Mouse (Mus musculus): ENCODE data around the gene Mars. TPM values are rescaled to one million over a fixed set of nuclear protein-coding genes. Genes with fewer than 3 reads are reported as not detected.
"Not testable (repeated sequence)": the region's sequence is repeated elsewhere in the genome, so short reads cannot be mapped to it uniquely, and the experiment has no call there.

The Mars gene
- polyA plus RNA-seq, 1 experiment from 2014 or later: 115 TPM

- Histone ChIP-seq H3K9ac (replicated peaks) (no peak overlapping the region), H3K9me3 (replicated peaks) (no peaks in the 10 kb centered on the region), H3K27ac (replicated peaks) (no peak overlapping the region), H3K4me1 (peaks cover 15% of the 10 kb centered on the region), H3K4me2 (no peak overlapping the region), H3K36me3 (no peaks in the 10 kb centered on the region), H3K4me3 (replicated peaks) (no peak overlapping the region), H3K27me3 (replicated peaks) (peaks cover 47% of the 10 kb centered on the region)
- no peak for ATAC-seq (ENCODE audit: low FRiP score)
- WGBS: 66% methylated on average over 13 of the region's 13 CpGs
These were observed 10.6 kb upstream of the Mars start for GRCm38 (mm10) chr10:127322178-127322577.

DNA sequence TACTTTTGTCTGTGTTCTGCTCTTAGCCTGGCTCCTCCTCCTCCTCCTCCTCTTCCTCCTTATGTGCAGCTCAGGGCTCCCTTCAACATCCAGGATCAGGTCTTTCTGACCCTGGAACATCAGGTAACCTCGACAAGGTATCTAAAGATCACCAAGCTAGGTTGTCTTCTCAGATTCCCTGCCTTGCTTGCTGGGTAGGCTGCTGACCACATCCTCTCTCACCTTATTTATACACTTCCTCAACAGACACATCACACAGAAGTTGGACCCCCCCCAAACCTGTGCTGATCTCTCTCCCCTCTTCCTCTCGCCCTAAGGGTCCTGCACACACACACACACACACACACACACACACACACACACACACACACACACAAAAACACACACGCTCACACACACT lies 10.0 kb upstream of the Mars start, which contains the start of gene Arhgap9:
Arhgap9 (plus strand) TSS at position 344 of the 400 bp plus-strand sequence.
- peaks cover 42% of the 10 kb centered on the region for H3K27me3 ChIP-seq (replicated peaks)
- ATAC-seq (ENCODE audit: low FRiP score): no peak

DNA sequence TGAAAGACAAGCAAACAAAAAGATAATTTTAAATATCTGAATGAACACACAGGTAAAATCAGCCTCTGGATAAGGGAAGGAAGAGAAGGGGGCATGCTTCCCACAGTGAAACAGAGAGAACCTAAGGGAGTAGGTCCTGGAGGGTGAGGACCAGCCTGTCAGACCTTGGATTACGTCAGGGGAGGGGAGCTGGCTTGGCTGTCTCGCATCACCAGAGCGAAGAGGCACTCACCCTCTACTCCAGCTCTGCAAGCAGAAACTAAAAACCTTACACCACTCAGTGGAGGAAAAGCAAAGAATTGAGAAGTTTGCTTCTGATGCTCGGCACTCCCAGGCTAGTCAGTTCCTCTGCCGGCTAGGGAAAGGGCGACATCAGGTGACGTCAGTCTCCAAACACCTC lies 8.4 kb upstream of the Mars start:
- H3K27ac ChIP-seq (replicated peaks): no peak overlapping the region
- H3K36me3 ChIP-seq: no peaks in the 10 kb centered on the region
- H3K4me3 ChIP-seq (replicated peaks): no peak overlapping the region
- no peak overlapping the region for H3K9ac ChIP-seq (replicated peaks)
- WGBS: 80% methylated on average over 7 of the region's 7 CpGs
- no peak overlapping the region for H3K4me2 ChIP-seq
- no peaks in the 10 kb centered on the region; the same call in 1 of the 2 replicates for H3K4me1 ChIP-seq
- ATAC-seq (ENCODE audit: low FRiP score): no peak
- no peaks in the 10 kb centered on the region for H3K9me3 ChIP-seq (replicated peaks)
- H3K27me3 ChIP-seq (replicated peaks): peaks cover 26% of the 10 kb centered on the region

More for the DNA sequence above, 10.0 kb upstream of the Mars start, which contains the start of gene Arhgap9:
- no peak within 1 kb of the TSS for H3K9ac ChIP-seq (replicated peaks)
- no peaks in the 10 kb centered on the region for H3K9me3 ChIP-seq (replicated peaks)
- no peak within 1 kb of the TSS for H3K27ac ChIP-seq (replicated peaks)
- H3K36me3 ChIP-seq: no peaks in the 10 kb centered on the region
- H3K4me2 ChIP-seq: no peak within 1 kb of the TSS
- 84% methylated on average over 3 of the region's 3 CpGs for WGBS
- H3K4me3 ChIP-seq (replicated peaks): no peak within 1 kb of the TSS
- peaks cover 11% of the 10 kb centered on the region for H3K4me1 ChIP-seq

DNA sequence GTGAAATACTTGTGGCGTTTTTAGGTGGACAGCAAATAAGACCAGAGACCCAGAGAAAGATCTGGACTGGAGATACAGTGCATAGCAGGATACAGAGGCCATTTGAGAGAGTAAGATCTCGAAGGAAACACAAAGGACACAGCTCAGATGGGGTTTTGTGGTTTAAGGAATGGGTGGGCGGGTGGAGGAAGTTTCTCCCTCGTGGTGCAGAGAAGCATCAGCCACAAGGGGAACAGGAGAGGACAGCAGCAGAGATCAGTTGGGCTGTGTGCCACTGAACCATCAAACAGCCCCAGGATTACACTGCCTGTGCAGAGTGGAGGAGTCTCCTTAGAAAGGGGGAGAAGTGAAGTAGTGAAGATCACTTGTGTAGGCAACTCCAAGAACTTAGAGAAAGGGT lies 6.4 kb upstream of the Mars start:
- H3K9me3 ChIP-seq (replicated peaks): no peaks in the 10 kb centered on the region
- H3K36me3 ChIP-seq: no peaks in the 10 kb centered on the region
- WGBS: 44% methylated on average over 4 of the region's 4 CpGs
- H3K27me3 ChIP-seq (replicated peaks): peaks cover 8% of the 10 kb centered on the region; the same call in 1 of the 2 replicates
- no peak for ATAC-seq (ENCODE audit: low FRiP score)
- no peak overlapping the region for H3K4me3 ChIP-seq (replicated peaks)
- no peak overlapping the region for H3K27ac ChIP-seq (replicated peaks)
- H3K4me1 ChIP-seq: no peaks in the 10 kb centered on the region
- no peak overlapping the region for H3K4me2 ChIP-seq
- H3K9ac ChIP-seq (replicated peaks): no peak overlapping the region

- Histone ChIP-seq H3K36me3 (no peaks in the 10 kb centered on the region), H3K4me3 (replicated peaks) (no peak overlapping the region), H3K27me3 (replicated peaks) (peaks cover 1% of the 10 kb centered on the region; the same call in 1 of the 2 replicates), H3K4me1 (peaks cover 5% of the 10 kb centered on the region; the same call in 1 of the 2 replicates), H3K4me2 (no peak overlapping the region), H3K9me3 (replicated peaks) (no peaks in the 10 kb centered on the region), H3K27ac (replicated peaks) (no peak overlapping the region), H3K9ac (replicated peaks) (no peak overlapping the region)
- WGBS: 87% methylated on average over 2 of the region's 2 CpGs
- ATAC-seq (ENCODE audit: low FRiP score): no peak
These were observed 5.7 kb upstream of the Mars start for GRCm38 (mm10) chr10:127317277-127317676.

- H3K9ac ChIP-seq (replicated peaks); H3K36me3 ChIP-seq; H3K4me2 ChIP-seq; H3K4me3 ChIP-seq (replicated peaks); ATAC-seq (ENCODE audit: low FRiP score); H3K27ac ChIP-seq (replicated peaks); H3K9me3 ChIP-seq (replicated peaks); H3K27me3 ChIP-seq (replicated peaks): not testable (repeated sequence)
- 79% methylated on average over 1 of the region's 1 CpGs for WGBS
- peaks cover 18% of the 10 kb centered on the region for H3K4me1 ChIP-seq
These were observed 3.4 kb upstream of the Mars start for GRCm38 (mm10) chr10:127314950-127315349.

- H3K27me3 ChIP-seq (replicated peaks); H3K9me3 ChIP-seq (replicated peaks); H3K27ac ChIP-seq (replicated peaks); H3K9ac ChIP-seq (replicated peaks); H3K4me2 ChIP-seq; ATAC-seq (ENCODE audit: low FRiP score); H3K36me3 ChIP-seq; H3K4me3 ChIP-seq (replicated peaks): not testable (repeated sequence)
- H3K4me1 ChIP-seq: peaks cover 18% of the 10 kb centered on the region
- WGBS: 95% methylated on average over 5 of the region's 5 CpGs
These were observed 1.9 kb upstream of the Mars start for GRCm38 (mm10) chr10:127313516-127313915.

- H3K4me2 ChIP-seq: peak overlapping the region; percentile 71; the same call in 1 of the 2 replicates
- peaks cover 14% of the 10 kb centered on the region for H3K36me3 ChIP-seq
- no peaks in the 10 kb centered on the region for H3K9me3 ChIP-seq (replicated peaks)
- 81% methylated on average over 4 of the region's 4 CpGs for WGBS
- H3K27ac ChIP-seq (replicated peaks): no peak overlapping the region
- H3K4me1 ChIP-seq: peaks cover 18% of the 10 kb centered on the region
- no peak for ATAC-seq (ENCODE audit: low FRiP score)
- no peak overlapping the region for H3K9ac ChIP-seq (replicated peaks)
- no peaks in the 10 kb centered on the region for H3K27me3 ChIP-seq (replicated peaks)
- H3K4me3 ChIP-seq (replicated peaks): peak overlapping the region; percentile 82; the same call in 1 of the 2 replicates
These were observed 1.3 kb upstream of the Mars start for GRCm38 (mm10) chr10:127312858-127313257.

DNA sequence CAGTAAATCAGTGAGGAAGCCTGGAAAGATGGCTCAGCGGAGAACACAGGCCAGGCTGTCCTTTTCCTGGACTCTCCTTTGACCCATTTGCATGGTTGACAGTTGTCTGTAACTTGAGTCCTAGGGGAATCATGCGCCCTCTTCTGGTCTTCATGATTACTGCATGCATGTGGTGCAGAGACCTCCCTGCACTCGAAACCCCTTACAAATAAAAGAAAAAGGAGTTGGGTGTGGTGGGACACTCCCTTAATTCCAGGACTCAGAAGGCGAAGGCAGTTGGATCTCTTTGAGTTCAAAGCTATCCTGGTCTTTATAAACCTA lies 730 bp upstream of the Mars start:
- peak overlapping the region; percentile 71 for H3K4me2 ChIP-seq
- ATAC-seq (ENCODE audit: low FRiP score): peak; percentile 72
- peak overlapping the region; percentile 82 for H3K4me3 ChIP-seq (replicated peaks)
- WGBS: 3% methylated on average over 4 of the region's 4 CpGs
- H3K9ac ChIP-seq (replicated peaks): peak overlapping the region; percentile 53
- no peaks in the 10 kb centered on the region for H3K9me3 ChIP-seq (replicated peaks)
- peaks cover 19% of the 10 kb centered on the region for H3K36me3 ChIP-seq
- no peaks in the 10 kb centered on the region for H3K27me3 ChIP-seq (replicated peaks)
- H3K4me1 ChIP-seq: peaks cover 18% of the 10 kb centered on the region
- H3K27ac ChIP-seq (replicated peaks): peak overlapping the region; percentile 86

GRCm38 (mm10) chr10:127310523-127311475 lies 787 bp downstream of the Mars start:
- H3K27me3 ChIP-seq (replicated peaks): no peaks in the 10 kb centered on the region
- no peaks in the 10 kb centered on the region for H3K9me3 ChIP-seq (replicated peaks)
- WGBS: 38% methylated on average over 23 of the region's 23 CpGs

DNA sequence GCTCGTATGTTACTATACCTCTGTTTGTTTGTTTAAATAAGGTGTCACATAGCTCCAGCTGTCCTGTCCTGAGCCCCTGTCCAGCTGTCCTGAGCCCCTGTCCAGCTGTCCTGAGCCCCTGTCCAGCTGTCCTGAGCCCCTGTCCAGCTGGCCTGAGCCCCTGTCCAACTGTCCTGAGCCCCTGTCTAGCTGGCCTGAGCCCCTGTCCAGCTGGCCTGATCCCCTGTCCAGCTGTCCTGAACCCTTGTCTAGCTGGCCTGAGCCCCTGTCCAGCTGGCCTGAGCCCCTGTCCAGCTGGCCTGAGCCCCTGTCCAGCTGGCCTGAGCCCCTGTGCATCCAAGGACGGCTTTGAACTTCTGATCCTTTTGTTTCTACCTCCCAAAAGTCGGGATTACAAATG lies 2.4 kb downstream of the Mars start:
- H3K4me2 ChIP-seq; H3K9me3 ChIP-seq (replicated peaks); H3K27ac ChIP-seq (replicated peaks); H3K27me3 ChIP-seq (replicated peaks); H3K9ac ChIP-seq (replicated peaks); ATAC-seq (ENCODE audit: low FRiP score); H3K4me3 ChIP-seq (replicated peaks): not testable (repeated sequence)
- 89% methylated on average over 3 of the region's 3 CpGs for WGBS
- H3K4me1 ChIP-seq: peaks cover 18% of the 10 kb centered on the region
- peaks cover 49% of the 10 kb centered on the region for H3K36me3 ChIP-seq

More at GRCm38 (mm10) chr10:127310523-127311475, 787 bp downstream of the Mars start:
- Histone ChIP-seq H3K36me3 (peaks cover 34% of the 10 kb centered on the region), H3K4me3 (replicated peaks) (peak overlapping the region; percentile 82), H3K4me1 (peaks cover 18% of the 10 kb centered on the region), H3K27ac (replicated peaks) (peak overlapping the region; percentile 86), H3K9ac (replicated peaks) (peak overlapping the region; percentile 93), H3K4me2 (peak overlapping the region; percentile 71)
- ATAC-seq (ENCODE audit: low FRiP score): peak; percentile 19

- Histone ChIP-seq H3K36me3 (peaks cover 93% of the 10 kb centered on the region), H3K4me2 (no peak overlapping the region), H3K4me1 (no peaks in the 10 kb centered on the region), H3K9me3 (replicated peaks) (no peaks in the 10 kb centered on the region), H3K9ac (replicated peaks) (no peak overlapping the region), H3K27me3 (replicated peaks) (no peaks in the 10 kb centered on the region), H3K27ac (replicated peaks) (no peak overlapping the region), H3K4me3 (replicated peaks) (no peak overlapping the region)
- WGBS: 95% methylated on average over 11 of the region's 11 CpGs
- no peak for ATAC-seq (ENCODE audit: low FRiP score)
These were observed 8.4 kb downstream of the Mars start for GRCm38 (mm10) chr10:127303136-127303535.
